Comparison of ENCODE assay signal across 11 mouse cellular contexts in the genomic region with DNA sequence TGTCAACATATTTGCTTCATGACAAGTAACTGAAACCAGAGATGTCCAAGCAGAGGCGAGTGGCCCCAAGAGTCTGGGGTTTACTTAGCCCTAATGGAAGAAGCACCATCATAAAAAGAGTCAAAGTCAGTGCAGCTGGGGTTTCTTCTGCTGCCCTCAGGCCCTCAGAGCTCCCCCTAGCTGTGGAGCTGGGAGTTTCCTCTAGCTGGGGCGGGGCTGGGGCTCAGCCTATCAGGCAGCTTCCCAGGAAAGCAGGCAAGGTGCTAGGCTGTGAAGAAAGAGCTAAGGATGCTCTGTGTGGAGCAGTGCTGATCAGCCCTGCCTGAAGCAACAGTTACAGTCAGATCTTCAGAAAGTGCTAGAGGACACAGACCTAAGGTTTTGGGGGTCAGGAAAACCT. TPM values are rescaled to one million over a fixed set of nuclear protein-coding genes. Genes with fewer than 3 reads are reported as not detected.
DNase-seq lines count a peak whose midpoint lies in the region; ATAC-seq and TF ChIP-seq lines count a peak whose summit lies in the region.
"Had no signal": no experiment of that assay in that cellular context is flagged by ENCODE, and none has a peak within 500 bp of the region (broad histone marks: within the 10 kb centered on the region; RNA-seq: fewer than 3 reads in every experiment).

No protein-coding gene starts in this region.

- no peak overlapping the region for H3K4me3 ChIP-seq in spleen, adult 2 months (ENCODE audit: extremely low read depth, insufficient read depth, insufficient read length)
- H3K4me3 ChIP-seq in liver, embryonic 15.5 days (replicated peaks): no peak overlapping the region
- no peak overlapping the region for H3K4me3 ChIP-seq in hindbrain, embryonic 11.5 days (ENCODE audit: low read depth, low read length)
- H3K4me3 ChIP-seq: neural tube, embryonic 12.5 days had no signal

- peak; percentile 33 for DNase-seq in adrenal gland, postnatal 14 days
- DNase-seq in adrenal gland, adult 2 months: no peak
- DNase-seq in spleen, adult 2 months (ENCODE audit: low read depth in 1 of 2, low spot score in 2 of 2): no peak
- no peak for DNase-seq in spleen, postnatal 14 days (ENCODE audit: low spot score in 2 of 2)
- DNase-seq in thymus, postnatal 36 days: peak; percentile 35 to 42
- DNase-seq in cerebellum, postnatal 25 days: no peak
- DNase-seq in hindbrain, embryonic 11.5 days (ENCODE audit: low spot score): no peak
- DNase-seq: gastrocnemius, postnatal 14 days; kidney, adult 18-20 months had no signal

- peak; percentile 47; the same call in 1 of the 2 replicates for ATAC-seq in liver, embryonic 15.5 days (ENCODE audit: insufficient read depth)
- no peak for ATAC-seq in hindbrain, embryonic 11.5 days (ENCODE audit: low FRiP score)

- no peak overlapping the region for H3K9ac ChIP-seq in liver, embryonic 15.5 days
- no peak overlapping the region for H3K9ac ChIP-seq in hindbrain, embryonic 11.5 days (ENCODE audit: low read depth, low read length)
- H3K9ac ChIP-seq: neural tube, embryonic 12.5 days had no signal

- no peaks in the 10 kb centered on the region for H3K9me3 ChIP-seq in liver, embryonic 15.5 days (replicated peaks)
- no peaks in the 10 kb centered on the region for H3K9me3 ChIP-seq in hindbrain, embryonic 11.5 days (ENCODE audit: control insufficient read depth, low read length)
- H3K9me3 ChIP-seq: neural tube, embryonic 12.5 days had no signal

- WGBS in spleen, adult 2 months: 93% methylated on average over 2 of the region's 2 CpGs
- WGBS in liver, embryonic 15.5 days (ENCODE audit: insufficient replicate concordance): 70% methylated on average over 2 of the region's 2 CpGs
- 93% methylated on average over 2 of the region's 2 CpGs for WGBS in hindbrain, embryonic 11.5 days

- no peaks in the 10 kb centered on the region for H3K4me1 ChIP-seq in spleen, adult 2 months (ENCODE audit: control insufficient read depth, insufficient read depth, insufficient read length)
- H3K4me1 ChIP-seq in liver, embryonic 15.5 days (replicated peaks): no peaks in the 10 kb centered on the region
- no peaks in the 10 kb centered on the region for H3K4me1 ChIP-seq in hindbrain, embryonic 11.5 days (replicated peaks; ENCODE audit: control insufficient read depth, insufficient read depth, low read length)
- H3K4me1 ChIP-seq: neural tube, embryonic 12.5 days had no signal

- no peak overlapping the region for H3K27ac ChIP-seq in spleen, adult 2 months (ENCODE audit: insufficient read depth, low read length)
- H3K27ac ChIP-seq in liver, embryonic 15.5 days (replicated peaks): no peak overlapping the region
- no peak overlapping the region for H3K27ac ChIP-seq in hindbrain, embryonic 11.5 days (ENCODE audit: low read depth, low read length)
- H3K27ac ChIP-seq: neural tube, embryonic 12.5 days had no signal

- no peak overlapping the region for H3K4me2 ChIP-seq in liver, embryonic 15.5 days
- H3K4me2 ChIP-seq in hindbrain, embryonic 11.5 days (replicated peaks; ENCODE audit: low read depth, low read length): no peak overlapping the region
- H3K4me2 ChIP-seq: neural tube, embryonic 12.5 days had no signal

- no peak for TF ChIP-seq POLR2A in spleen, adult 2 months (IDR thresholded peaks at IDR 0.05; ENCODE audit: low read depth, low read length)

- no peaks in the 10 kb centered on the region for H3K27me3 ChIP-seq in spleen, adult 2 months (ENCODE audit: control insufficient read depth, insufficient read depth, low read length)
- H3K27me3 ChIP-seq in liver, embryonic 15.5 days: no peaks in the 10 kb centered on the region
- H3K27me3 ChIP-seq in hindbrain, embryonic 11.5 days (ENCODE audit: control insufficient read depth, insufficient read depth, low read length): no peaks in the 10 kb centered on the region
- H3K27me3 ChIP-seq: neural tube, embryonic 12.5 days had no signal

- peaks cover 29% of the 10 kb centered on the region for H3K36me3 ChIP-seq in spleen, adult 2 months (ENCODE audit: control insufficient read depth, insufficient read depth, low read length)
- H3K36me3 ChIP-seq in liver, embryonic 15.5 days (replicated peaks): peaks cover 42% of the 10 kb centered on the region
- peaks cover 3% of the 10 kb centered on the region; the same call in 1 of the 2 replicates for H3K36me3 ChIP-seq in hindbrain, embryonic 11.5 days (ENCODE audit: control insufficient read depth, insufficient read depth, low read length)

- TF ChIP-seq CTCF in spleen, adult 2 months (IDR thresholded peaks at IDR 0.05; ENCODE audit: extremely low read depth, insufficient read depth, insufficient read length, insufficient replicate concordance): peak; percentile 27; the same call in 1 of the 2 replicates

RNA-seq across cellular contexts. Expression of gene Ermp1, which starts 51.2 kb away (rescaled TPM):
- 52.8 and 53.8 TPM in 2 replicates for total RNA-seq in adrenal gland, postnatal 14 days (2021)
- total RNA-seq in adrenal gland, adult 2 months (2021): 10 to 100 TPM; 54.3 to 61.7 TPM
- 18.5 and 25.2 TPM in 2 replicates for polyA plus RNA-seq in adrenal gland, adult 2 months (2012; rRNA removed)
- polyA plus RNA-seq in spleen, adult 2 months (2012; rRNA removed): 10.7 and 11.4 TPM in 2 replicates
- 10.6 and 11.0 TPM in 2 replicates for polyA plus RNA-seq in liver, embryonic 15.5 days (2015; fragmentation: Nextera tagmentation; extraction: Ambion mirVana)
- polyA plus RNA-seq in hindbrain, embryonic 11.5 days (2014; fragmentation: Nextera tagmentation; extraction: Ambion mirVana): 10.9 and 14.1 TPM in 2 replicates

Comparison
In these comparisons a context has a peak if more than half of its experiments do, and no peak if none do; other contexts are left out.
1. DNase-seq: peak in adrenal gland, postnatal 14 days (single experiment) and thymus, postnatal 36 days (2 of 2); none in adrenal gland, adult 2 months (single experiment), spleen, adult 2 months (0 of 2), spleen, postnatal 14 days (0 of 2), cerebellum, postnatal 25 days (0 of 2) and hindbrain, embryonic 11.5 days (single experiment).